Comparison of ENCODE assay signal across 14 mouse cellular contexts in genomic region chr13:60698021-60698420, GRCm38 (mm10).
"Had no signal": no experiment of that assay in that cellular context is flagged by ENCODE, and none has a peak within 500 bp of the region (broad histone marks: within the 10 kb centered on the region; RNA-seq: fewer than 3 reads in every experiment).

No protein-coding gene starts in this region.

- H3K9me3 ChIP-seq: limb, embryonic 12.5 days; liver, embryonic 13.5 days; megakaryocyte, embryonic 14.5 days; midbrain, embryonic 12.5 days; stomach, embryonic 15.5 days had no signal

- H3K27ac ChIP-seq: limb, embryonic 12.5 days; liver, embryonic 13.5 days; macrophage; midbrain, embryonic 12.5 days; stomach, embryonic 15.5 days had no signal

- H3K4me2 ChIP-seq: limb, embryonic 12.5 days; liver, embryonic 13.5 days; midbrain, embryonic 12.5 days; stomach, embryonic 15.5 days had no signal

- H3K4me1 ChIP-seq: midbrain, embryonic 12.5 days; stomach, embryonic 15.5 days had no signal

- H3K4me3 ChIP-seq: limb, embryonic 12.5 days; liver, embryonic 13.5 days; megakaryocyte, embryonic 14.5 days; midbrain, embryonic 12.5 days; stomach, embryonic 15.5 days had no signal

- H3K36me3 ChIP-seq: limb, embryonic 12.5 days; stomach, embryonic 15.5 days had no signal

- DNase-seq: liver; liver, embryonic 13.5 days; liver, postnatal 0 days; right cerebral cortex, postnatal 14 days; thymus, adult 2 months; thymus, postnatal 25 days had no signal

- H3K27me3 ChIP-seq: limb, embryonic 12.5 days; liver, embryonic 13.5 days; megakaryocyte, embryonic 14.5 days; midbrain, embryonic 12.5 days; stomach, embryonic 15.5 days had no signal

- ATAC-seq: intestine, postnatal 0 days; liver, postnatal 0 days; lung, postnatal 0 days; midbrain, embryonic 16.5 days had no signal

- H3K9ac ChIP-seq: limb, embryonic 12.5 days; liver, embryonic 13.5 days; liver, postnatal 0 days; midbrain, embryonic 12.5 days; stomach, embryonic 15.5 days had no signal
